Mouse (Mus musculus): ENCODE data around the gene Krt42. TPM values are rescaled to one million over a fixed set of nuclear protein-coding genes. Genes with fewer than 3 reads are reported as not detected.

The Krt42 gene
- polyA plus RNA-seq, 1 experiment: 0.97 TPM

- DNase-seq: peak; percentile 82
- Histone ChIP-seq H3K4me1 (replicated peaks; ENCODE audit: control insufficient read depth, insufficient read depth, low read length) (peaks cover 15% of the 10 kb centered on the region), H3K27me3 (ENCODE audit: control insufficient read depth, insufficient read depth, low read length) (no peaks in the 10 kb centered on the region), H3K27ac (ENCODE audit: control insufficient read depth, insufficient read depth, low read length) (no peak overlapping the region), H3K36me3 (ENCODE audit: control insufficient read depth, insufficient read depth, low read length) (no peaks in the 10 kb centered on the region), H3K4me3 (ENCODE audit: control insufficient read depth, insufficient read depth, low read length) (no peak overlapping the region)
- TF ChIP-seq POLR2A (IDR thresholded peaks at IDR 0.05; ENCODE audit: control insufficient read depth, extremely low read depth, insufficient read depth, low read length, poor library complexity) (no peak), CTCF (IDR thresholded peaks at IDR 0.05; ENCODE audit: borderline replicate concordance, control insufficient read depth, extremely low read depth, insufficient read depth, low read length, poor library complexity) (peak; percentile 99)
- WGBS: 11% methylated on average over 10 of the region's 10 CpGs
Measured at GRCm38 (mm10) chr11:100295308-100295707, 25.6 kb upstream of the Krt42 start.

GRCm38 (mm10) chr11:100292884-100293283, 23.2 kb upstream of the Krt42 start:
- WGBS: 78% methylated on average over 6 of the region's 6 CpGs
- Histone ChIP-seq H3K27me3 (ENCODE audit: control insufficient read depth, insufficient read depth, low read length) (no peaks in the 10 kb centered on the region), H3K4me1 (replicated peaks; ENCODE audit: control insufficient read depth, insufficient read depth, low read length) (peaks cover 11% of the 10 kb centered on the region), H3K4me3 (ENCODE audit: control insufficient read depth, insufficient read depth, low read length) (no peak overlapping the region), H3K27ac (ENCODE audit: control insufficient read depth, insufficient read depth, low read length) (no peak overlapping the region), H3K36me3 (ENCODE audit: control insufficient read depth, insufficient read depth, low read length) (no peaks in the 10 kb centered on the region)
- TF ChIP-seq CTCF (IDR thresholded peaks at IDR 0.05; ENCODE audit: borderline replicate concordance, control insufficient read depth, extremely low read depth, insufficient read depth, low read length, poor library complexity): no peak
- TF ChIP-seq POLR2A (IDR thresholded peaks at IDR 0.05; ENCODE audit: control insufficient read depth, extremely low read depth, insufficient read depth, low read length, poor library complexity): no peak
- no peak for DNase-seq

- Histone ChIP-seq H3K4me1 (replicated peaks; ENCODE audit: control insufficient read depth, insufficient read depth, low read length) (peaks cover 10% of the 10 kb centered on the region), H3K36me3 (ENCODE audit: control insufficient read depth, insufficient read depth, low read length) (no peaks in the 10 kb centered on the region), H3K27me3 (ENCODE audit: control insufficient read depth, insufficient read depth, low read length) (no peaks in the 10 kb centered on the region), H3K27ac (ENCODE audit: control insufficient read depth, insufficient read depth, low read length) (no peak overlapping the region), H3K4me3 (ENCODE audit: control insufficient read depth, insufficient read depth, low read length) (no peak overlapping the region)
- TF ChIP-seq POLR2A (IDR thresholded peaks at IDR 0.05; ENCODE audit: control insufficient read depth, extremely low read depth, insufficient read depth, low read length, poor library complexity) (no peak), CTCF (IDR thresholded peaks at IDR 0.05; ENCODE audit: borderline replicate concordance, control insufficient read depth, extremely low read depth, insufficient read depth, low read length, poor library complexity) (no peak)
- no peak for DNase-seq
- 78% methylated on average over 5 of the region's 5 CpGs for WGBS
Measured at GRCm38 (mm10) chr11:100290235-100290634, 20.6 kb upstream of the Krt42 start.

GRCm38 (mm10) chr11:100288942-100289341, 19.3 kb upstream of the Krt42 start:
- TF ChIP-seq CTCF (IDR thresholded peaks at IDR 0.05; ENCODE audit: borderline replicate concordance, control insufficient read depth, extremely low read depth, insufficient read depth, low read length, poor library complexity) (no peak), POLR2A (IDR thresholded peaks at IDR 0.05; ENCODE audit: control insufficient read depth, extremely low read depth, insufficient read depth, low read length, poor library complexity) (no peak)
- no peak overlapping the region for H3K4me3 ChIP-seq (ENCODE audit: control insufficient read depth, insufficient read depth, low read length)
- DNase-seq: no peak
- 90% methylated on average over 6 of the region's 6 CpGs for WGBS
- H3K27me3 ChIP-seq (ENCODE audit: control insufficient read depth, insufficient read depth, low read length): no peaks in the 10 kb centered on the region
- H3K4me1 ChIP-seq (replicated peaks; ENCODE audit: control insufficient read depth, insufficient read depth, low read length): peaks cover 10% of the 10 kb centered on the region
- no peak overlapping the region for H3K27ac ChIP-seq (ENCODE audit: control insufficient read depth, insufficient read depth, low read length)
- H3K36me3 ChIP-seq (ENCODE audit: control insufficient read depth, insufficient read depth, low read length): no peaks in the 10 kb centered on the region

GRCm38 (mm10) chr11:100287024-100287423, 17.4 kb upstream of the Krt42 start:
- no peaks in the 10 kb centered on the region for H3K36me3 ChIP-seq (ENCODE audit: control insufficient read depth, insufficient read depth, low read length)
- 70% methylated on average over 10 of the region's 10 CpGs for WGBS
- no peak for TF ChIP-seq POLR2A (IDR thresholded peaks at IDR 0.05; ENCODE audit: control insufficient read depth, extremely low read depth, insufficient read depth, low read length, poor library complexity)
- no peak for DNase-seq
- no peak overlapping the region for H3K4me3 ChIP-seq (ENCODE audit: control insufficient read depth, insufficient read depth, low read length)
- no peak overlapping the region for H3K27ac ChIP-seq (ENCODE audit: control insufficient read depth, insufficient read depth, low read length)
- peaks cover 10% of the 10 kb centered on the region for H3K4me1 ChIP-seq (replicated peaks; ENCODE audit: control insufficient read depth, insufficient read depth, low read length)
- H3K27me3 ChIP-seq (ENCODE audit: control insufficient read depth, insufficient read depth, low read length): no peaks in the 10 kb centered on the region

GRCm38 (mm10) chr11:100284988-100285387, 15.3 kb upstream of the Krt42 start:
- Histone ChIP-seq H3K36me3 (ENCODE audit: control insufficient read depth, insufficient read depth, low read length) (no peaks in the 10 kb centered on the region), H3K4me1 (replicated peaks; ENCODE audit: control insufficient read depth, insufficient read depth, low read length) (no peaks in the 10 kb centered on the region), H3K27me3 (ENCODE audit: control insufficient read depth, insufficient read depth, low read length) (no peaks in the 10 kb centered on the region), H3K4me3 (ENCODE audit: control insufficient read depth, insufficient read depth, low read length) (no peak overlapping the region), H3K27ac (ENCODE audit: control insufficient read depth, insufficient read depth, low read length) (no peak overlapping the region)
- TF ChIP-seq CTCF (IDR thresholded peaks at IDR 0.05; ENCODE audit: borderline replicate concordance, control insufficient read depth, extremely low read depth, insufficient read depth, low read length, poor library complexity) (no peak), POLR2A (IDR thresholded peaks at IDR 0.05; ENCODE audit: control insufficient read depth, extremely low read depth, insufficient read depth, low read length, poor library complexity) (no peak)
- no peak for DNase-seq
- WGBS: 89% methylated on average over 4 of the region's 4 CpGs

- DNase-seq: peak; percentile 63
- WGBS: 26% methylated on average over 10 of the region's 10 CpGs
- H3K4me1 ChIP-seq (replicated peaks; ENCODE audit: control insufficient read depth, insufficient read depth, low read length): no peaks in the 10 kb centered on the region
- no peaks in the 10 kb centered on the region for H3K36me3 ChIP-seq (ENCODE audit: control insufficient read depth, insufficient read depth, low read length)
- no peak overlapping the region for H3K27ac ChIP-seq (ENCODE audit: control insufficient read depth, insufficient read depth, low read length)
- TF ChIP-seq POLR2A (IDR thresholded peaks at IDR 0.05; ENCODE audit: control insufficient read depth, extremely low read depth, insufficient read depth, low read length, poor library complexity) (no peak), CTCF (IDR thresholded peaks at IDR 0.05; ENCODE audit: borderline replicate concordance, control insufficient read depth, extremely low read depth, insufficient read depth, low read length, poor library complexity) (peak; percentile 91)
- no peaks in the 10 kb centered on the region for H3K27me3 ChIP-seq (ENCODE audit: control insufficient read depth, insufficient read depth, low read length)
- no peak overlapping the region for H3K4me3 ChIP-seq (ENCODE audit: control insufficient read depth, insufficient read depth, low read length)
Measured at GRCm38 (mm10) chr11:100282549-100282948, 12.9 kb upstream of the Krt42 start.
